ENCODE assay signal across 15 mouse cellular contexts in the genomic region with DNA sequence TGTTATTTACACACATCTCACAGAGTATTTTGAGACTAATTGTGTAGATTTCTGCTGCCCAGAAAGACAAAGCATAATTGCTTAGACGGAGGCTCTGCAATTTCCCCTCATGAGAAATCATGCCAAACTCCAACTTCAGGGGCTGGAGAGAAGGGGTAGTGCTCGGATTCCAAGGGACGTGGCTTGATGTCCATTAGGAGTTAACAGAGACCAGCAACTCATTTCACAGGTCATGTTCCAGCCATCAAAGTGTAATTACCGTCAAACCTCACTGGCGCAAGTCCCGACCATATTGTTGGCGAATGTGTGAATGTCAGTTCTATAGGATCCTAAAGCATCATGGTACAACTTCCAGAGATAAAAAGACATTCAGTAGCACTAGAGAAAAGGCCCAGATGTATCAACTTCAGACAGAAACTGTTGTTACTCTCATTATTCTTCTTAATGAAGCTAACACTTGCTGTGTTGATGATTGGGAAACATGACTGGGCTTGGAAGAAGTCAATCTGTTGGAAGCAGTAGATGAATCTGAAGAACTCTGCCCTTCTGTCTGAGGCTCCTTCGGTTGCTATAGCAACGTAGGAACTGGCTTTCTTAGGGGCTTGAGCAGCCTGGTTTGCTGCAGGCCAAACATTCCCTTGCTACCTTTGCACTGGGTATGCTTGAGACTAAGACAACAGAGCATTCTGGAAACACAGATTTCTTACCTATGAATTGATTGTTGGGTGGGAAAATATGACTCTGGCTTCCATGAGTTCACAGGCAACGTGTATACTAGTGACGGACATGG.
DNase-seq lines count a peak whose midpoint lies in the region; ATAC-seq lines count a peak whose summit lies in the region.
"Had no signal": no experiment of that assay in that cellular context is flagged by ENCODE, and none has a peak within 500 bp of the region (broad histone marks: within the 10 kb centered on the region; RNA-seq: fewer than 3 reads in every experiment).

No protein-coding gene starts in this region.

- H3K27me3 ChIP-seq in hindbrain, embryonic 16.5 days (replicated peaks; ENCODE audit: control insufficient read depth, insufficient read depth, low read length) = no peaks in the 10 kb centered on the region
- H3K27me3 ChIP-seq in hindbrain, embryonic 12.5 days = peaks cover 32% of the 10 kb centered on the region
- H3K27me3 ChIP-seq in limb, embryonic 10.5 days (ENCODE audit: low read depth, poor library complexity, severe bottlenecking) = no peaks in the 10 kb centered on the region
- H3K27me3 ChIP-seq: heart, embryonic 15.5 days; limb, embryonic 13.5 days; liver, embryonic 15.5 days had no signal

- H3K36me3 ChIP-seq in hindbrain, embryonic 16.5 days (ENCODE audit: control insufficient read depth, insufficient read depth, low read length) = no peaks in the 10 kb centered on the region
- no peaks in the 10 kb centered on the region for H3K36me3 ChIP-seq in hindbrain, embryonic 12.5 days
- no peaks in the 10 kb centered on the region for H3K36me3 ChIP-seq in limb, embryonic 10.5 days
- H3K36me3 ChIP-seq: heart, embryonic 15.5 days; limb, embryonic 13.5 days; liver, embryonic 15.5 days had no signal

- no peak overlapping the region for H3K27ac ChIP-seq in hindbrain, embryonic 16.5 days (ENCODE audit: low read depth, low read length)
- H3K27ac ChIP-seq in hindbrain, embryonic 12.5 days = no peak overlapping the region
- peak overlapping the region; percentile 77 for H3K27ac ChIP-seq in limb, embryonic 10.5 days
- H3K27ac ChIP-seq: heart, embryonic 15.5 days; layer of hippocampus, adult 2 months; limb, embryonic 13.5 days; liver, embryonic 15.5 days had no signal

- H3K9me3 ChIP-seq in hindbrain, embryonic 16.5 days (ENCODE audit: control insufficient read depth, low read length) = no peaks in the 10 kb centered on the region
- no peaks in the 10 kb centered on the region for H3K9me3 ChIP-seq in hindbrain, embryonic 12.5 days (replicated peaks)
- H3K9me3 ChIP-seq in limb, embryonic 10.5 days (replicated peaks) = no peaks in the 10 kb centered on the region
- H3K9me3 ChIP-seq: heart, embryonic 15.5 days; limb, embryonic 13.5 days; liver, embryonic 15.5 days had no signal

- WGBS in hindbrain, embryonic 16.5 days = 54% methylated on average over 11 of the region's 11 CpGs
- 71% methylated on average over 11 of the region's 11 CpGs for WGBS in hindbrain, embryonic 12.5 days
- WGBS in limb, embryonic 10.5 days = 39% methylated on average over 11 of the region's 11 CpGs

- H3K4me2 ChIP-seq in hindbrain, embryonic 16.5 days (ENCODE audit: low read length) = no peak overlapping the region
- H3K4me2 ChIP-seq in hindbrain, embryonic 12.5 days (replicated peaks) = no peak overlapping the region
- H3K4me2 ChIP-seq: heart, embryonic 15.5 days; limb, embryonic 13.5 days; liver, embryonic 15.5 days had no signal

- peaks cover 19% of the 10 kb centered on the region for H3K4me1 ChIP-seq in hindbrain, embryonic 16.5 days (ENCODE audit: control insufficient read depth, insufficient read depth, low read depth, low read length)
- peaks cover 15% of the 10 kb centered on the region; the same call in 1 of the 2 replicates for H3K4me1 ChIP-seq in hindbrain, embryonic 12.5 days
- H3K4me1 ChIP-seq in limb, embryonic 10.5 days = peaks cover 64% of the 10 kb centered on the region

- no peak overlapping the region for H3K9ac ChIP-seq in hindbrain, embryonic 16.5 days (ENCODE audit: low read depth, low read length)
- H3K9ac ChIP-seq in hindbrain, embryonic 12.5 days = no peak overlapping the region
- H3K9ac ChIP-seq: heart, embryonic 15.5 days; limb, embryonic 13.5 days; liver, embryonic 15.5 days had no signal

- ATAC-seq in hindbrain, embryonic 16.5 days = peak; percentile 75
- ATAC-seq in hindbrain, embryonic 12.5 days (ENCODE audit: low FRiP score) = no peak

- H3K4me3 ChIP-seq in hindbrain, embryonic 16.5 days (ENCODE audit: low read length) = no peak overlapping the region
- H3K4me3 ChIP-seq in hindbrain, embryonic 12.5 days = no peak overlapping the region
- no peak overlapping the region for H3K4me3 ChIP-seq in limb, embryonic 10.5 days
- H3K4me3 ChIP-seq: heart, embryonic 15.5 days; layer of hippocampus, adult 2 months; limb, embryonic 13.5 days; liver, embryonic 15.5 days had no signal

- DNase-seq in embryo, embryonic 10 days (ENCODE audit: low spot score) = peak; percentile 50
- no peak for DNase-seq in embryo, embryonic 10.5 days (ENCODE audit: low spot score)
- DNase-seq in brain, adult 2 months (ENCODE audit: low read depth, low spot score) = peak; percentile 44
- DNase-seq in limb, embryonic 10.5 days (ENCODE audit: low spot score) = no peak
- DNase-seq in kidney, postnatal 36 days = no peak
- DNase-seq in spleen, adult 18-20 months = no peak
- DNase-seq: cerebellum, adult 11-12 months; right cerebral cortex, postnatal 4 days; thymus, adult 18-20 months had no signal

Comparison
In these comparisons a context has a peak if more than half of its experiments do, and no peak if none do; other contexts are left out.
1. DNase-seq: peak in embryo, embryonic 10 days (single experiment) and brain, adult 2 months (single experiment); none in embryo, embryonic 10.5 days (single experiment), limb, embryonic 10.5 days (single experiment), kidney, postnatal 36 days (0 of 2) and spleen, adult 18-20 months (0 of 2).